Mouse (Mus musculus) embryonic fibroblast, embryonic 13.5 days (primary cell): ENCODE data around the gene 1700001O22Rik. TPM values are rescaled to one million over a fixed set of nuclear protein-coding genes. Genes with fewer than 3 reads are reported as not detected.

ENCODE experiments used
- H3K27ac ChIP-seq: 2 replicates; pipeline ENCODE4 v1.5.1; 2012; ENCODE audit warnings: low read length, control low read depth, inconsistent platforms; ENCODE audit not compliant: insufficient read depth
- H3K4me1 ChIP-seq: 2 replicates; pipeline ENCODE4 v1.6.1; 2011; ENCODE audit warnings: low read length; ENCODE audit not compliant: control insufficient read depth, insufficient read depth
- H3K4me3 ChIP-seq: 2 replicates; pipeline ENCODE4 v1.5.1; 2011; ENCODE audit warnings: mild to moderate bottlenecking, control low read depth, low read length; ENCODE audit not compliant: insufficient read depth
- CTCF ChIP-seq: IDR thresholded peaks from 2 replicates; pipeline ENCODE4 v1.5.1; 2011; ENCODE audit warnings: mild to moderate bottlenecking, control low read depth, low read length, moderate library complexity, borderline replicate concordance; ENCODE audit not compliant: insufficient read depth
- POLR2A ChIP-seq: IDR thresholded peaks from 2 replicates; pipeline ENCODE4 v1.6.1; 2011; ENCODE audit warnings: low read depth, mild to moderate bottlenecking, control low read depth, low read length, moderate library complexity
- polyA plus RNA-seq: library from polyadenylated mRNA; stranded (reverse); fragments of >200 nt; gene quantifications from 2 replicates; pipeline ENCODE4 v1.2.4, GENCODE M21; 2011; ENCODE audit warnings: low read depth; ENCODE audit not compliant: missing spikeins, insufficient read length

Gene 1700001O22Rik
- polyA plus RNA-seq, 1 experiment: not detected

DNA sequence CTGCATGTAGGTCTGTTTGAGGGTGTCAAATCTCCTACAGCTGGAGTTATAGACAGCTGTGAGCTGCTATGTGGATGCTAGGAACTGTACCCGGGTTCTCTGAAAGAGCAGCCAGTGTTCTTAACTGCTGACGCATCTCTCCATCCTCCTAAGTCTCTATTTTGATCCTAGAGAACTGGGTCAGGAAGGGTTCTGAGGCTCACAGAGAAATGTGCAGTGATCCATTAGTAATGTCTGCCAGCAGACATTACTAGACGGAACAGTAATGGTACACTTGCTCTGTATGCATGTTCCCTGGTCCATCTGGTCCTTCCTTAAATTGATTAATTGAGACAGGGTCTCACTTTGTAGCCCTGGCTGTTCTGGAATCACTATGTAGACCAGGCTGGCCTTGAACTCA, 4.0 kb downstream of the 1700001O22Rik start:
- TF ChIP-seq POLR2A (no peak), CTCF (no peak)
- H3K27ac ChIP-seq: no peak overlapping the region
- no peak overlapping the region for H3K4me3 ChIP-seq
- H3K4me1 ChIP-seq: peaks cover 6% of the 10 kb centered on the region; the same call in 1 of the 2 replicates

DNA sequence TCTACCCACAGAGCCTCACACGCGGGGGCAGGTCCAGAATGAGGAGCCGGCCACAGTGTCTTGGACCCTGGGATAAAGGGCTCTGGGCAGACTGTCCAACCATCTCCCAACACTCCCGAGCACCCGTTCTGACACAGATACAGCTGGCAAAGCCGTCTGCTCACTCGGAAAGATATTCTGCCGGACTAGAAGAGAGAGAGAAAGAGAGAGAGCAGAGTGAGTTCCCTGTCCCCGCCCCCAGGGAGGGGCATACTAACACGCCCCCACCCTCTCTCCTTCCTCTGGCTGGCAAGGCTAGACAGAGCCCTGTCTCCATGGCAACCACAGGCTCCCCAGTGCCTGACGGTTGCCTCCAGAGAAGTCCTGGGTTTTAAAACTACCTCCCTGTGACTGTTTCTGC, 7.1 kb downstream of the 1700001O22Rik start:
- Histone ChIP-seq H3K27ac (peak overlapping the region; percentile 77), H3K4me1 (peaks cover 6% of the 10 kb centered on the region; the same call in 1 of the 2 replicates), H3K4me3 (no peak overlapping the region)
- TF ChIP-seq CTCF (no peak), POLR2A (peak; percentile 84)

DNA sequence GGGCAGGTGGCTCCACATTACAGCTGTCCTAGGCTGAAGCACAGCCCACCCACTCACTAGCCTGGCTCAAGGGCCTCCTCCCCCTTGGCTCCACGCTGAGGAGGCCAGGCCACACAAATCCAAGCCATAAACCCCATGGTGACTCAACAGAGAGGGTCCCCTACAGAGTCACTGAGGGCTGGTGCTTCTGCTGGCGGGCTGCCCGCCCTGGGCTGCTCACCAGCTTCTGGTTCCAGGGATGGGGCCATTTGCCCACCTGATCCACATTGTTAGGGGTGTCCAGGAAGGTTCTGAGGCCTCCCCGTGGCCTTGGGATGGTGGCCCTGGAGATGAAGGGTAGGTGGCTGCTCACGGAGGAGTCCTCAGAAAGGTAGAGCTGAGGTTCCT, 7.6 kb downstream of the 1700001O22Rik start:
- no peak for TF ChIP-seq CTCF
- 0 out of 2 replicates have a peak, but pooled peaks have one; percentile 8 for TF ChIP-seq POLR2A
- H3K4me3 ChIP-seq: no peak overlapping the region
- peaks cover 6% of the 10 kb centered on the region; the same call in 1 of the 2 replicates for H3K4me1 ChIP-seq
- H3K27ac ChIP-seq: peak overlapping the region; percentile 77

DNA sequence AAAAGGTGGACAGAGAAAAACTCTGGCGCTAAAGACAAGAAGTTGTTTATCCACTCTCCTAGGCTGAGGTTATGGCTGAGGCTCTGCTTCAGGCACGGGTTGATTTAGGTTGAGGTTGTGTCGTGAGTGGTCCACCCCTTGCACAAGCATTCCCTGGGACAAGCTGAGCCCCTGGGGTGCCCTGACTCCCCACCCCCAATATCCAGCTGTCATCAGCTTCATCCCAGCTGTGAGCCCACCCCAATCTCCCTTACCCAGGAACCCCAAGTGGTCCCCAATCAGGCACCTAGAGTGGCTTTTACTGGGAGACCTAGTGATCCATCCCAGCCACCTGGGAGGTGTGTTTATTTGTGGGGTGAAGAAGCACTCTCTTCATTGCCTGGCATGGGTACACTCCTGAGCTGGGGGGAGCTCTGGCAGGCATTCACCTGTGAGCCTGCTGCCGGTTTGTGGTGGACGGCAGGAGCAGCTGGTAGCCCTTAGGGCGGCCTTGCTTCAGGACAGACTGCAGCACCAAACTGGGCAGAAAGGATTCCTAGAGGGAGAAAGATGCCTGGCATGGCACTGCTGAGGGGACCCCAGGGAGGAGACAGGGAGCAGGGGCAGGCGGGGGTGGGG, 8.1 kb downstream of the 1700001O22Rik start:
- TF ChIP-seq CTCF: no peak
- no peak for TF ChIP-seq POLR2A
- H3K4me3 ChIP-seq: no peak overlapping the region
- H3K4me1 ChIP-seq: peaks cover 6% of the 10 kb centered on the region; the same call in 1 of the 2 replicates
- H3K27ac ChIP-seq: 0 out of 2 replicates have a peak overlapping the region, but pooled peaks have one; percentile 3

DNA sequence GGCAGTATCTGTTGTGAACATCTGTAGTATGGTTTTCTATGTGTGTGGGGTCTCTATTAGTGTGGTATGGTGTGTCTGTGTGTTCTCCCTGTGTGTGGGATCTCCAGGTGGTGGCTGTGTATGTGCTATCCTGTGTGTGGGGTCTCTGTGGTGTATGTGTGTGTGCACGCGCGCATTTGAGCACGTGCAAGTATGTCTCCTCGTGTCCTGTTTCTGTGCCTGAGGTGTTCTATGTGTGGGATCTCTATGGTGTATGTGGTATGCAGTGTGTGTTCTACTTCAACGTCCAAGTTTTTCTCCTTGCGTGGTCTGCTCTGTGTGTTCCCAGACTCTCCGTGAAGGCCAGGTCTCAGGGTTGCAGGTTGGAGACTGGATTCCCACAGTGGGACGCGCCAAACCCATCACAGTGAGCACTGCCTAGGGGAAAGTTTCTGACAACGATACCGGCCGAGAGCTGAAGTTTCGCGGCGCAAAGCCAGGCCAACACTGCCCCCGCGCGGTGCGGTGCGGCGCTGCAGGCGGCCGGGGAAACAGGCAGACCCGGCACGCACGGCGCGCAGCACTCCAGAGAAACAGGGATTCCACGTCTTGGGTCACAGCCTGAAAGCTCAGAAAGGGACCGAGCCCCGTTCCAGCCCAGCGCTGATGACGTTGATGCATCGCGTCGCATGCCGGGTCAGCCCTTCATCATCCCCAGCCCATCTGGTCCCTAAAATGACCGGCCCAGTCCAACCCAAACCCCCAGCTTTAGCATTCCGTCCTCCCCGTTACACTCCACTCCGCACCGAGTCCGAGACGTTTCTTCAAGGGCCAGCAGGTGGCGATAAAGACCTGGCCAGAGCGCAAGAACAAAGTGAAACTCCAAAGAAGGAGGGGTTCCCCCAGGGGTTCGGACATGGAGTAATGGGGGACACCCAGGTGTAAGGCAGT, 9.0 kb downstream of the 1700001O22Rik start:
- Histone ChIP-seq H3K4me1 (peaks cover 6% of the 10 kb centered on the region; the same call in 1 of the 2 replicates), H3K27ac (peak overlapping the region; percentile 66), H3K4me3 (peak overlapping the region; percentile 17; the same call in 1 of the 2 replicates)
- TF ChIP-seq CTCF: peak; percentile 97
- TF ChIP-seq POLR2A: peak; percentile 43; the same call in 1 of the 2 replicates

DNA sequence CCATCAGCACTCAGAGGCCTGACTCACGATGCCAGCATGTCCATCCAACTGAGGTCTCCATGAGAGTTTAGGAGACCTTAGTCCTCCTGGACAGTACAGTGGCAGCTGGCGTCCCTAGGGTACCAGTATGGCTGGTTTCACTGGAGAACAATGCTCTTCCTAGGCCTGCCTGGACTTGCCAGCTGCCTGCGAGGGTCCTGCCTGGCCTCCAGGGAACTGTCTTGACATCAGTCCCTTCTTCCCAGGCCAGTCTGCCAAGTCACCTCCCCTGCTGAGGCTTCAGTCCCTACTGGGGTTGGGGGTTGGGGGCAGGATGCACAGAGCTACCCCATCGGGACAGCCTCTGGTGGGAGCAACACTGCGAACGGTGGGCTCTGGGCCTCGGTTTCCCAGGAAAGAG, 11.4 kb downstream of the 1700001O22Rik start:
- Histone ChIP-seq H3K27ac (no peak overlapping the region), H3K4me1 (peaks cover 6% of the 10 kb centered on the region; the same call in 1 of the 2 replicates), H3K4me3 (no peak overlapping the region)
- no peak for TF ChIP-seq CTCF
- TF ChIP-seq POLR2A: no peak

DNA sequence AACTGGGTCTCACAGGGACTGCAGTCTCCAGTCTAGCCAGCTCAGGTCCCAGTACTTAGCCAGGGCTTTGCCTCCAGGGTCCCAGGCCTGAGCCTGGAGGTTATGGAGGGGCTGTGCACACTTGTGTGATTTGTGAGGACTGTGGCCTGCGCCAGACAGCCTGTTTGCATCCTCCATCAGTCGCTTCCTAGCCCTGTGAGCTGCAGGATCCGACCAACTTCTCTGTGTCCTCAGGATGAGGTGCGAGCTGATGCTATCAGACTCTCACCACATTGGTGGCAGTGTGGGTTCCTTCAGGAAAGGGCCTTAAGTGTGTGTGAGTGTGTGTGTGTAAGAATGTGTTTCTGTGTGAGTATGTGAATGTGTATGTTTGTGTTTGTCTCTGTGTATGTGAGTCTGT, 16.0 kb downstream of the 1700001O22Rik start:
- TF ChIP-seq CTCF (no peak), POLR2A (no peak)
- Histone ChIP-seq H3K27ac (no peak overlapping the region), H3K4me3 (no peak overlapping the region), H3K4me1 (no peaks in the 10 kb centered on the region)

DNA sequence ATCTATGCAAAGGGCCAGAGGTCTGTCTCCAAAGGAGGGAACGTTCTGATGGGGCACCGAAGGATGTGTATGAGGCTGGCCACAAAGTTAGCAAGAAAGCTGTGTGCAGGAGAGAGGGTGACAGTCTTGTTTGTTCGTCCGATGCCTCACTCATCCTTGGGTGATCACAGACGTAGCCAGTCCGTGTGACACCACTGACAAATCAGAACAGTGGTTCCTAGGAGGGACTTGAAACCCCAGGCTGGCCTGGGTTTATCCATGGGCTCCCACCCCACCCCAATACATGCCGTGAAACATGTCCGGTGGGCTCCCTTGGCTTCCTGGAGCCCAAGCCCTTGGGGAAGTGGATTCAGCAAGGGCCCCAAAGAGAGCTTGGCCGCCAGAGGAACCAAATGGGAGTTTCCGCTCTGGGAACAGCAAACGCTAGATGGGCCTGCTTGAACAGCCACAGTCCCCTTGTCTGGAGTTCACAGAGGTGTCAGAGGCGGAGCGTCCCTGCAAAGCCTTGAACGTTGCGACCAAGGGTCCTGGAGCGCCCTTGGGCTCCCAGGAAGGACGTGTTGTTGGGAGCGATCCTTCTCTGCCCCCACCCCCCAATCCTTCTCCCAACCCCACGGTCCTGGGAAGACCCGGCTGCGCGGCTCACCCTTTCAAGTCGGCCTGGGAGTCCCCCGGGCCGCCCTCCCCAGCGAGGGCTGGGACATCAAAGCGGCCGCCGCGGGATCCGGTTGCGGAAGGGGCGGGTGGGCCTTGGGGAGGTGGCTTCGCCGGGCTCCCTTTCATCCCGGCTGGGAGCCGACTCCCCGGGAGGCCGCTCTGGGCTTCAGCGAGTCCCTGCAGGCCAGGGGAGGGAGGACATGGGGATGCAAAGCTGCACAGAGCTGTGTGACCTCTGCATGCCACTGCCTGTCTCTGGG, 19.1 kb downstream of the 1700001O22Rik start:
- no peak for TF ChIP-seq CTCF
- no peak for TF ChIP-seq POLR2A
- H3K4me3 ChIP-seq: no peak overlapping the region
- no peak overlapping the region for H3K27ac ChIP-seq
- H3K4me1 ChIP-seq: no peaks in the 10 kb centered on the region

DNA sequence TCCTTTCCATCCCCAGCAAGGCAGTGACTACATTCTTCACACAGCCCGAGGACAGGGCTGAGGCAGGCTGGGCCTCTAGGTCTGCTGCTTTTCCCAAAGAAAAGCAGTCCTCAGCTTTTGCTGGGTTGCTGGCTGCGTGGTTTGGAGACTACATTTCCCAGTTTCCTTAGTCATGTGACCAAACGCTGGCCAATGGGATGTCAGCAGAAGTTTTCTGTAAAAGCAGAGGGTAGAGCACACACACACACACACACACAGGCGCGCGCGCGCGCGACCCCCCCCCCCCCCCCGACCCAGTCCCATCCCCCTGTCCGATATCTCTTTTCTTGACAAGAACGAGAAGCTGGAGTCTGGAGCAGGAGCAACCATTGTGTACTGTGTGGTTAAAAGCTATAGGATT, 20.1 kb downstream of the 1700001O22Rik start:
- no peak for TF ChIP-seq CTCF
- no peak for TF ChIP-seq POLR2A
- no peaks in the 10 kb centered on the region for H3K4me1 ChIP-seq
- no peak overlapping the region for H3K27ac ChIP-seq
- no peak overlapping the region for H3K4me3 ChIP-seq
